Mouse (Mus musculus): ENCODE measurements around the gene Cdk18. TPM values are rescaled to one million over a fixed set of nuclear protein-coding genes. Genes with fewer than 3 reads are reported as not detected.
A peak's percentile ranks its signal among the peaks of the same experiment; 100 is the strongest.

The Cdk18 gene
- polyA plus RNA-seq, 1 experiment: 40.2 TPM

- no peak overlapping the region for H3K4me3 ChIP-seq (ENCODE audit: insufficient read depth, poor library complexity, severe bottlenecking)
- no peaks in the 10 kb centered on the region for H3K79me3 ChIP-seq (ENCODE audit: low read depth)
- no peak overlapping the region for H3ac ChIP-seq (ENCODE audit: control insufficient read depth, insufficient read length, low read depth)
- H3K27me3 ChIP-seq (ENCODE audit: control insufficient read depth, insufficient read depth, insufficient read length): no peaks in the 10 kb centered on the region
- peak; percentile 19 for TF ChIP-seq MAX (IDR thresholded peaks at IDR 0.05)
- TF ChIP-seq CEBPB (IDR thresholded peaks at IDR 0.05; ENCODE audit: low read depth): no peak
- no peak for TF ChIP-seq MYOG (IDR thresholded peaks at IDR 0.05; ENCODE audit: control insufficient read depth, extremely low read depth, insufficient read length)
- no peak for TF ChIP-seq USF1 (IDR thresholded peaks at IDR 0.05; ENCODE audit: low read depth)
- peak; percentile 95 for TF ChIP-seq MYOD1 (IDR thresholded peaks at IDR 0.05; ENCODE audit: control insufficient read depth, insufficient read length, low read depth)
- no peak for TF ChIP-seq CTCF (IDR thresholded peaks at IDR 0.05; ENCODE audit: control insufficient read depth, insufficient read depth, insufficient read length)
- TF ChIP-seq FOSL1 (IDR thresholded peaks at IDR 0.05; ENCODE audit: insufficient read depth, low read length, poor library complexity, severe bottlenecking): no peak
- no peaks in the 10 kb centered on the region for H3K36me3 ChIP-seq (ENCODE audit: control insufficient read depth, insufficient read depth)
- no peaks in the 10 kb centered on the region for H3K79me2 ChIP-seq (ENCODE audit: control insufficient read depth, insufficient read depth)
Measured at GRCm38 (mm10) chr1:132095356-132096004, 44.0 kb downstream of the Cdk18 start.

GRCm38 (mm10) chr1:132093269-132093668, 46.2 kb downstream of the Cdk18 start:
- H3K27me3 ChIP-seq (ENCODE audit: control insufficient read depth, insufficient read depth, insufficient read length): no peaks in the 10 kb centered on the region
- H3K79me2 ChIP-seq (ENCODE audit: control insufficient read depth, insufficient read depth): no peaks in the 10 kb centered on the region
- no peaks in the 10 kb centered on the region for H3K36me3 ChIP-seq (ENCODE audit: control insufficient read depth, insufficient read depth)
- H3K4me3 ChIP-seq (ENCODE audit: insufficient read depth, poor library complexity, severe bottlenecking): no peak overlapping the region
- H3ac ChIP-seq (ENCODE audit: control insufficient read depth, insufficient read length, low read depth): no peak overlapping the region
- no peak for TF ChIP-seq USF1 (IDR thresholded peaks at IDR 0.05; ENCODE audit: low read depth)
- no peak for TF ChIP-seq MYOG (IDR thresholded peaks at IDR 0.05; ENCODE audit: control insufficient read depth, extremely low read depth, insufficient read length)
- no peak for TF ChIP-seq CEBPB (IDR thresholded peaks at IDR 0.05; ENCODE audit: low read depth)
- TF ChIP-seq FOSL1 (IDR thresholded peaks at IDR 0.05; ENCODE audit: insufficient read depth, low read length, poor library complexity, severe bottlenecking): no peak
- no peak for TF ChIP-seq CTCF (IDR thresholded peaks at IDR 0.05; ENCODE audit: control insufficient read depth, insufficient read depth, insufficient read length)
- TF ChIP-seq MAX (IDR thresholded peaks at IDR 0.05): no peak
- TF ChIP-seq MYOD1 (IDR thresholded peaks at IDR 0.05; ENCODE audit: control insufficient read depth, insufficient read length, low read depth): no peak
- H3K79me3 ChIP-seq (ENCODE audit: low read depth): no peaks in the 10 kb centered on the region

GRCm38 (mm10) chr1:132090266-132090665, 49.2 kb downstream of the Cdk18 start:
- Histone ChIP-seq H3K79me3 (ENCODE audit: low read depth) (no peaks in the 10 kb centered on the region), H3K36me3 (ENCODE audit: control insufficient read depth, insufficient read depth) (no peaks in the 10 kb centered on the region), H3K27me3 (ENCODE audit: control insufficient read depth, insufficient read depth, insufficient read length) (no peaks in the 10 kb centered on the region), H3K4me3 (ENCODE audit: insufficient read depth, poor library complexity, severe bottlenecking) (no peak overlapping the region), H3ac (ENCODE audit: control insufficient read depth, insufficient read length, low read depth) (no peak overlapping the region), H3K79me2 (ENCODE audit: control insufficient read depth, insufficient read depth) (no peaks in the 10 kb centered on the region)
- TF ChIP-seq USF1 (IDR thresholded peaks at IDR 0.05; ENCODE audit: low read depth) (no peak), MYOG (IDR thresholded peaks at IDR 0.05; ENCODE audit: control insufficient read depth, extremely low read depth, insufficient read length) (no peak), CTCF (IDR thresholded peaks at IDR 0.05; ENCODE audit: control insufficient read depth, insufficient read depth, insufficient read length) (no peak), CEBPB (IDR thresholded peaks at IDR 0.05; ENCODE audit: low read depth) (no peak), MYOD1 (IDR thresholded peaks at IDR 0.05; ENCODE audit: control insufficient read depth, insufficient read length, low read depth) (no peak), FOSL1 (IDR thresholded peaks at IDR 0.05; ENCODE audit: insufficient read depth, low read length, poor library complexity, severe bottlenecking) (no peak), MAX (IDR thresholded peaks at IDR 0.05) (no peak)

- H3ac ChIP-seq (ENCODE audit: control insufficient read depth, insufficient read length, low read depth): no peak overlapping the region
- H3K27me3 ChIP-seq (ENCODE audit: control insufficient read depth, insufficient read depth, insufficient read length): no peaks in the 10 kb centered on the region
- no peaks in the 10 kb centered on the region for H3K79me3 ChIP-seq (ENCODE audit: low read depth)
- H3K36me3 ChIP-seq (ENCODE audit: control insufficient read depth, insufficient read depth): no peaks in the 10 kb centered on the region
- H3K4me3 ChIP-seq (ENCODE audit: insufficient read depth, poor library complexity, severe bottlenecking): no peak overlapping the region
- no peaks in the 10 kb centered on the region for H3K79me2 ChIP-seq (ENCODE audit: control insufficient read depth, insufficient read depth)
- TF ChIP-seq MAX (IDR thresholded peaks at IDR 0.05): no peak
- no peak for TF ChIP-seq USF1 (IDR thresholded peaks at IDR 0.05; ENCODE audit: low read depth)
- TF ChIP-seq CTCF (IDR thresholded peaks at IDR 0.05; ENCODE audit: control insufficient read depth, insufficient read depth, insufficient read length): no peak
- no peak for TF ChIP-seq CEBPB (IDR thresholded peaks at IDR 0.05; ENCODE audit: low read depth)
- no peak for TF ChIP-seq MYOG (IDR thresholded peaks at IDR 0.05; ENCODE audit: control insufficient read depth, extremely low read depth, insufficient read length)
- no peak for TF ChIP-seq MYOD1 (IDR thresholded peaks at IDR 0.05; ENCODE audit: control insufficient read depth, insufficient read length, low read depth)
- TF ChIP-seq FOSL1 (IDR thresholded peaks at IDR 0.05; ENCODE audit: insufficient read depth, low read length, poor library complexity, severe bottlenecking): no peak
Measured at GRCm38 (mm10) chr1:132089767-132090166, 49.7 kb downstream of the Cdk18 start.

GRCm38 (mm10) chr1:132088181-132088671, 51.3 kb downstream of the Cdk18 start:
- Histone ChIP-seq H3K36me3 (ENCODE audit: control insufficient read depth, insufficient read depth) (no peaks in the 10 kb centered on the region), H3K79me3 (ENCODE audit: low read depth) (no peaks in the 10 kb centered on the region), H3K27me3 (ENCODE audit: control insufficient read depth, insufficient read depth, insufficient read length) (no peaks in the 10 kb centered on the region), H3K4me3 (ENCODE audit: insufficient read depth, poor library complexity, severe bottlenecking) (no peak overlapping the region), H3ac (ENCODE audit: control insufficient read depth, insufficient read length, low read depth) (no peak overlapping the region), H3K79me2 (ENCODE audit: control insufficient read depth, insufficient read depth) (no peaks in the 10 kb centered on the region)
- TF ChIP-seq CTCF (IDR thresholded peaks at IDR 0.05; ENCODE audit: control insufficient read depth, insufficient read depth, insufficient read length): no peak
- TF ChIP-seq FOSL1 (IDR thresholded peaks at IDR 0.05; ENCODE audit: insufficient read depth, low read length, poor library complexity, severe bottlenecking): no peak
- no peak for TF ChIP-seq USF1 (IDR thresholded peaks at IDR 0.05; ENCODE audit: low read depth)
- no peak for TF ChIP-seq MYOD1 (IDR thresholded peaks at IDR 0.05; ENCODE audit: control insufficient read depth, insufficient read length, low read depth)
- TF ChIP-seq CEBPB (IDR thresholded peaks at IDR 0.05; ENCODE audit: low read depth): no peak
- TF ChIP-seq MYOG (IDR thresholded peaks at IDR 0.05; ENCODE audit: control insufficient read depth, extremely low read depth, insufficient read length): no peak
- TF ChIP-seq MAX (IDR thresholded peaks at IDR 0.05): no peak

Measured in C2C12 (cell line).